Mouse (Mus musculus) granulocyte monocyte progenitor cell, adult 5-6 weeks (primary cell): ENCODE results near the gene Bend3. TPM values are rescaled to one million over a fixed set of nuclear protein-coding genes. Genes with fewer than 3 reads are reported as not detected.

Experiments
- ATAC-seq: replicated peaks from 2 replicates; pipeline ENCODE4 v1.8.0; 2016; ENCODE audit warnings: mild to moderate bottlenecking, moderate TSS enrichment, inconsistent platforms; ENCODE audit not compliant: poor library complexity, severe bottlenecking
- total RNA-seq, 2 experiments: library from RNA; stranded (forward) in 1 of 2; stranded (reverse) in 1 of 2; fragments of 200-712, 200-1000 nt in 1 of 2; fragments of >200 nt in 1 of 2; fragmentation: Nextera tagmentation in 1 of 2; gene quantifications; 2 replicates each; pipeline ENCODE4 v1.2.3; 2014 to 2017

The Bend3 gene
- total RNA-seq, 2 experiments from 2014 or later = 3.8 to 6.5 TPM

GRCm38 (mm10) chr10:43519977-43520376, 41.3 kb downstream of the Bend3 start:
- ATAC-seq = no peak

GRCm38 (mm10) chr10:43523931-43524330, 45.3 kb downstream of the Bend3 start, which contains the start of gene Gm9803:
TSS of gene Gm9803 (plus strand) at chr10:43524084.
- ATAC-seq = peak; percentile 69

DNA sequence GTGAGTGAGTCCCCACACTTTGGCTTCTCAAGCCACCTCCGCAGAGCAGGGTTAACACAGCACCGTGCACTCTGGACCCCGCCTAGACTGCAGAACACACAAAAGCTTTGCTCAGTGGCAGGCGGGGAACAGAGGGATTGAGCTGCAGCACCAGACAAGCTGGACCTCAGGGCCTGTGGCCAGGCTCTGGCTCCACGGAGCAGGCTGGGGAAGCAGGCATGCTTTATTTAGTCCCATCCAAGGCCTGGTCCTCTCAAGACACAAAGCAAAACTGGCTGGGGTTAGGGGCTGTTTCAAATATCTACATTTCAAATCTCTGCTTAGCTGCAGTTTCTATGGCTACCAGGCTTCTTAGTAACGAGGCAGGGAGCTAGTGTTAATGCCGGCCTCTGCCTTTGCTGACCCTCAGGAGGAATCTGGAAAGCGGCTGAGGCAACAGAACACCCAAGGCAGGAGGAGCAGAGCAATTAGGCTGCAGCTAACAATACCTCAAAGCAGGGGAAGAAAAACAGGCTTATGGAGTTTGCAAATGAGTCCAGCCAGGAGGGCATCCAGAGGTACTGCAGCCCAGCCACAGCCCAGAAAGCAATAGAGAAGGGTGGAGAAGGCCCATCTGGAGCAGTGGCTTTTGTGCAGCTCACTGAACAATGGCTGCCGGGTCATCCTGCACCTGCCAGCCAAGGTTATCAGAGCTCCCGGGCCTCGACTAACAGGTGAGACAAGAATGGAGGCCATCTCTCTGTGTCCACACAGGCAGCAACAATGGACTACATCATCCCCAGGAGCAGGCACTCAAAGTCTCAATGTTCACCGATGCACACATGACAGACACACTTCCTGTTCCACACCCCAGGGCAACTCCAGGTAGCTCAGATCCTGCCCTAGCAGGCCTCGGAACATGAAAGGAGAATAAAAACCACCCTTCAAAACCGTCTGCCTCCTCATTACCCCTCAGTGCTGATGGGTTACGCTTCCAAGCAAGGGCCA, 48.9 kb downstream of the Bend3 start:
- ATAC-seq = no peak

GRCm38 (mm10) chr10:43534382-43534781, 55.8 kb downstream of the Bend3 start:
- ATAC-seq = no peak

GRCm38 (mm10) chr10:43537652-43538051, 59.0 kb downstream of the Bend3 start:
- no peak for ATAC-seq

DNA sequence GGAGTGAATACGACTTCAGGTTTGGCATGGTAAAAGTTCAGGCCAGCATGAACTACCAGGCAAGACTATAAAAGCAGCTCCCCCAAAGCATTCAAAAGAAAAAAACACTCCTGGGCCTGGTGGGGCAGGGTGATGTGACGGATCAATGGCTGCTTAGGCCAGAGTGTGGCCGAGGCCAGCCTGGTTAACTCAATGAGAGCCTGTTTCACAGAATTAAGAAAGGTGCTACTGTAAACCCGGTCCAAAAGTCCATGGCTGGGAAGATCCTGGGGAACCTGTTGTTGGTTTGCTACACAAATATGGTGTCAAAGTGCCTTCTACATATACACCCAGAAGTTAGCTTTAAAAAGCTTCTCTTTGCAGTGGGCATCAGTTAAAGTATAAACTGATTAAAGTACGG, 60.2 kb downstream of the Bend3 start:
- no peak for ATAC-seq

- no peak for ATAC-seq
Measured at GRCm38 (mm10) chr10:43539746-43540310, 61.2 kb downstream of the Bend3 start.

DNA sequence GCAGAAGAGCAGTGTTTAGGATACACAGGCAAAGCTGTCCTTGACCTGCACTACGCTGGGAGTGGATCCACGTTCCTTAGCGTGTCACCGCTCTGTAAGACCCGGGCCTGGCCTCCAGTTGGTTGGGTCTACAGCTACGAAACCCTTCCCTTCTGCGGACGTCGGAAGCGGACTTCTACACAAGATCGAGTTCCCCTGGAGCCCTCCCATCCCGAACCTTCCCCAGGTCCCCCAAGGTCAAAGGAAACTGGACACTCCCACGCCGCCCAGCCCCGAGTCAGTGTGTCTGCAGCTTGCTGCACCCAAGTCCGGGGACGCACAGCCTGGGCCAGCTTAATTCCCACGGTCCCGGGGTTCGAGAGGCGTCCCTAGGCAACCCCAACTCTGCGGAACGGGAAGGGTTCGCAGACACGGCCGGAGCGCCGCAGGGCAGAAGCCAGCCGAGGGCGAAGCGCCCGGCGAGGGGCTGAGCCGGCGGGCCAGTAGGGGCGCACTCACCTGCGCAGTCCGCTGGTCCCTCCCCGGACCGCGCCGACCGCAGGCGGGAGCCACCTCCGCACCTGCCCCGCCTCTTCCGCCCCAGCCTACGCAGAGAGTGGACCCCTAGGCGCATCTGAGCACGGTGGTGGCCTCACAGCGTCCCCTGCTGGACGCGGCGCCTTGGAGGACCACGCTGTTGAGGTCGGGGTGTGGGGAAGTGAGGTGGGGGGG, 62.0 kb downstream of the Bend3 start, which contains the start of gene 1700021F05Rik:
Gene 1700021F05Rik, minus strand, starts transcription at position 553 of the 711 bp plus-strand sequence.
- ATAC-seq = peak; percentile 99

DNA sequence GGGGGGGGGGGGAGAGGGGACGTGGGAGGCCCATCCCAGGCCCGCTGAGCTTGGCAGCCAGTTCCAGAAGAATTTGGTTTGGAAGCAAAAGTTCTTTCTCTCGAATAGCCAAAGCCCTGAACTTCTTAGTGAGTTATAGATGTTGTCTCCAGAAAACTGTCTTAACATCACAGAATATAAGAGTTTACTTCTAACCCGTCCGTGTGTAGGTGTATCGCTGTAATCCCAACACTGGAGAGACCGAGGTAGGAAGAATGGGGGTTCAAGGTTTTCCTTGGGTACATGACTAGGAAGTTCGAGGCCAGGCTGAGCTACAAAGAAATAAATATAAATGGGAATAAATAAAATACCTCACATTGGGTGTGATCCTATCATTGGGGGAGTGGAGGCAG, 62.5 kb downstream of the Bend3 start:
- no peak for ATAC-seq

- no peak for ATAC-seq
Measured at GRCm38 (mm10) chr10:43549411-43549810, 70.8 kb downstream of the Bend3 start.

DNA sequence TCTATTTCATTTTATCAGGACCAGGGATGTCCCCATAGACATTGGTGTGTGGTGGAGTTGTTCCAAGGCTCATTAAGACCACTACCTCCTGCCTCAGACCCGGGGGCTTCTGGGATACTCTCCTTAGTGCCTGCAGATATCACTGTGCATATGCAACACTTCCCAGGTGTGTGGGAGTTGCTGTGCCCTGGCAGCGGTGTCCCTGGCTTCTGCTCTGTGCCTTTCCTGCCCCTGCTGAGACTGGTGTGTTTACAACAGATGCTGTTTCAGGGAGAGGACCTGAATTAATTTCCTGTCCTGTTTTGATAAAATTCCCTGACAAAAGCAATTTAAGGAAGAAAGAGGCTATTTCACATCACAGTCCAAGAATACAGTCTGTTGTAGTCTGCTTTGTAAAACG, 72.3 kb downstream of the Bend3 start:
- ATAC-seq = no peak

DNA sequence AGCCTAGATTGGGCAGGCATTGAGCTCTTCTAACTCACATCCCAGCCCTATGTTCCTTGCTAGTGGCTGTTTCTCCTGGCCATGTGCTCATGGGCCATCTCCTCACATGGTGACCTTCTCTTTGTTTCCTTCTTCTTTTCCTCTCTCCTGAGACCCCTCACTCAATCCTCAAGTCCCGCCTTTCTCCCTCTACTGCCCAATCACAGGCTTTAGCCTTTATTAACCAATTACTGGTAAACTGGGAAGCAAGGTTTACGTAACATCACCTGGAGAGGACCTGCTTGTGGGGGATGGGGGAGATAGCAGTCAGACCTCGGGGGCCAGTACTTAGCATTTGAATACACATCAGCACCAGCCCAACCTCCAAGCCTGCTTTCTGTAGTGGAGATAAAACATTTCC, 72.8 kb downstream of the Bend3 start:
- no peak for ATAC-seq

GRCm38 (mm10) chr10:43557630-43558165, 79.1 kb downstream of the Bend3 start:
- ATAC-seq = no peak

DNA sequence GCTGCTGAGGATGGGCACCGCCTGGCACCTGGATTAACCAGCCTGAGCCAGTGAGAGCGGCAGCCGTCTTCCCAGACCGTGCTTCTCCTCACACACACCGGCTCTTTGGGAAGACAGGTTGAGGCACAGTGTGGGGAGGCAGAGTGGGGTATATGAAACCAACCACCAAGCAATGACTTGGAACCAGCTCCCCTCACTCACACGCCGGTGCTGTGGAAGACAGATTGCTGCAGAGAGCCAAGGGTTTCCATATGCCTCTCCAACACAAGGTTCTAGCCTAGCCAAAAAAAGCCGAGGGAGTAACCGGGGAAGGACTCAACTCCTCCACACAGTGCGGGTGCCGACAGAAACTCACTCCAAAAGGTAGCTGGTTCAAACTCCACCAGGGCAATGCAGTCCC, 80.7 kb downstream of the Bend3 start:
- no peak for ATAC-seq

DNA sequence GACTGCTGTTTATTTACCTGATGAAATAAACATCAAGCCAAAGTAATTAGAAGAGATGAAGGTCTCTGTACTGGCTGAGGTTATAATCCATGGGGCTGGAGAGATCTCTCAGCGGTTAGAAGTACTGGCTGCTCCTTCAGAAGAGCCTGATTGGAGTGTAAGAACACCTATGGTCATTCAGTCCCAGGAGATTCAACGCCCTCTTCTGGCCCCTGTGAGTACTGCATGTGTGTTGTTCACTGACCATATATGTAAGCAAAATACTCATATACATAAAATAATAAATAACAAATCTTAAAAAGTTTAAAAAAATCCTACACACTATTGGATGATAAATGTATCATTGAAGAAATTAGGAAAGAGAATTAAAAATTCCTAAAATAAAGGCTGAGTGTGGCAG, 82.1 kb downstream of the Bend3 start:
- no peak for ATAC-seq

DNA sequence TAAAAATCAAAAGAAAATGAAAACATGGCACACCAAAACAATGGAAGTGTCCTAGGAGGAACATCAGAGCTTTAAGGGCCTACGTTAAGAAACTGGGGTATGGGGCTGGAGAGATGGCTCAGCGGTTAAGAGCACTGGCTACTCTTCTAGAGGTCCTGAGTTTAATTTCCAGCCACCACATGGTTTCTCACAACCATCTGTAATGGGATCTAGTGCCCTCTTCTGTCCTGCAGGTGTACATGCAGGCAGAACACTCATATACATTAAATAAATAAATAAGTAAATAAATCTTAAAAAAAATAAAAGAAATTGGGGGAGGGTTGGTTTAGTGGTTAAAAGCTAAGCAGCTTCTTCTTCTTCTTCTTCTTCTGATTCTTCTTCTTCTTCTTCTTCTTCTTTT, 82.7 kb downstream of the Bend3 start:
- no peak for ATAC-seq

Other genes with a start within 250 kb of the Bend3 start
- gene Gm9803, start 45.3 kb downstream of the Bend3 start, total RNA-seq (2014; fragmentation: Nextera tagmentation) = 4.8 and 4.9 TPM in 2 replicates
- gene Gm9803, start 45.3 kb downstream of the Bend3 start, total RNA-seq (2017) = 2.5 and 4.0 TPM in 2 replicates
- gene 1700021F05Rik, start 62.2 kb downstream of the Bend3 start, total RNA-seq (2014; fragmentation: Nextera tagmentation) = 25.9 and 52.7 TPM in 2 replicates
- 52.1 and 76.1 TPM in 2 replicates for gene 1700021F05Rik, start 62.2 kb downstream of the Bend3 start, total RNA-seq (2017)
- gene Cd24a, start 99.5 kb downstream of the Bend3 start, total RNA-seq (2014; fragmentation: Nextera tagmentation) = 279 and 288 TPM in 2 replicates
- gene Cd24a, start 99.5 kb downstream of the Bend3 start, total RNA-seq (2017) = 385 and 423 TPM in 2 replicates